Mouse (Mus musculus): Measurements from ENCODE around the gene Pcnx3. TPM values are rescaled to one million over a fixed set of nuclear protein-coding genes. Genes with fewer than 3 reads are reported as not detected.

Gene Pcnx3
- 10.6 and 13.9 TPM in 2 replicates for polyA plus RNA-seq (2015; fragmentation: Nextera tagmentation; extraction: Ambion mirVana)

DNA sequence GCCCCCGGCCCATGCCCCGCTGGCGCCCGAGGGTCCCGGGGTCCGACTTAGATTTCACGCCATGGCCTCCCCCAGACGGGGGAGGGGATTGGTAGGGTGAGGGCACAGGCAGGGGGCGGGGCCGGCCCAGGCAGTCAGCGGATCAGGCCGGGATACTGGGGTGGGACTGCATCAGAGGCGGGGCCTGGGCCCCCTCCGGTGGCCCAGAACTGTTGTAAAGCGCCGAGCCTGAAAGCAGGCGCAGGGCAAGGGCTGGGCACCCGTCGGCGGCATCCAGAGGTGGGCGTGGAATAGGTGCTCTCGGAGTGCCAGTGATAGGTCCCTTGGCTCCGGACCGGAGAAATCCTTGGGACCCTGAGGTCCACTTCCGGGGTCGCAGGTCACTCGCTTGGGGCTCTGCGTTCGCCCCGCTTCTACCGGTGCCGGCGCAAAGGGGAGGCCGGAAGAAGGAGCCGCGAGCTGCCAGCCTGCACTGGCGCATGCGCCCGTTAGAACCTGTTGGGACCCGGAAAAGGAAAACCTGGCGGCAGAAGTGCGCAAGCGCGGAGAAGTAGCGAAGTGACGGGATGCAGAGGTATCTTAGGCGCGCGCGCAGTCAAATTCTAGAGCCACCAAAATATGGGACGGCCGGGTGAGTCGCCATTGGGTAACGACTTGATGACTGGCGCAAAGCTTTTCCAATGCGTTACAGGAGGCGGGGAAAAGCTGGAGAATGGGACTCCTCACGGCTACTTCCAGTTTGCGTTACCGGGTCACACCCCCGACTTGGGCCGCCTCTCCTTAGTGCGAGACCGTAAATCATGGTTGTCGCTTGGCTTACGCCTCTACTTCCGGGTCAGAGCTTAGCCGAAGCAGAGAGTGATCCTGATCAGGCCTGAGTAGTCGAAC is at the start of gene Pcnx3, which contains the start of gene Map3k11:
TSS of gene Pcnx3 (minus strand) at position 709 of the 888 bp plus-strand sequence.
TSS of gene Map3k11 (plus strand) at position 543 of the 888 bp plus-strand sequence.

DNA sequence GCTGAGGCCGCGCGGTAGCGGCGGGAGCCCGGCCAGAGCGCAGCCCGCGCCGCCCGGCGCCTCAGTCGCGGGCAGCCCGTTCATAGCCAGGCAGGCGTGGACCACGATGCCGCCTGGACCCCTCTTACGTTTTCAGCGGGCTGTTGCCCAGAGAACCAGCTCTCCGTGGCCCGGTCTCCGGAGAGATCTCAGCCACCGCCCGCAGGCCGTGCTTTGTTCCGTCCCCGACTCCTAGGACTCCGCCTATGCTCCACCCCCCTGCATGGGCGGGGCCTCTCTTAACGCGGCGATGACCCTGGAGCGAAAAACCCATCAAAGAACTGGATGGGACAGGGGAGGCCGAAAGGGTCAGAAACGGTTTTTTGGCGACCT is 40.7 kb upstream of the Pcnx3 start, which contains the start of gene Fam89b:
TSS of gene Fam89b (minus strand) at position 210 of the 372 bp plus-strand sequence.

DNA sequence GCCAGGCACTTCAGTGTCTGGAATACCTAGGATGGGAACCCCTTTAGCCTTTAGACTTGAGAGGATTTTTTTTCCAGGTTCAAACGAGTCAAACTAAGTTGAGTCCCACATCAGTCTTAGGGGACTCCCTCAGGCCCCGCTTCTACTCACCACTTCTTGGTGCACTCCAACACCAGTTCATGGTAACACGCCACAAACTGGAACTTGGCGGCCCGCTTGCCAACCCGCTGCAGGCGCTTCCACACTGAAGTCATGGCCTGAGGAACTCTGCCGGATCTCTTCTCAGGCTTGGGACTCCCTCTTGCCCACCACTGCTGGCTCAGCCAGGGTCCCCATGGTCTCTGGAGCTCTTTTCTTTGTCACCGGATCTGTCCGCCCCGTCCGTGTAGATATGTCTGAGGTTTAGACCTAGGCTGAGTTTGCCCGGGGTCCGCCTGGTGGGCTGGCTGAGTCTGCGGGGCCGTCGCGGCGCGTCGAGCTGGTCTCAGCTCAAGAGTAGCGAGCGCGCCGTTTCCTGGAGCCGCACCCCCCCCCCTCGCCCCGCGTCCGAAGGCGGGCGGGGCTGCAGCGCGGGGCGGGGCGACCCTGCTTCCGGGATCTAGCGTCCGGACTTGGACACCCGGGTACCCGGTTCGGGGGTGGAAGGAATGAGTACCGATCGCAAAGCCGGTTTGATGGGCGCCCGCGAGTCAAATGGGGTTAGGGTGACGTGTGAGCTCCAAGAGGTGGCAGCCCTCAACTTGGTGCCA is 37.2 kb upstream of the Pcnx3 start, which contains the start of gene Ehbp1l1:
TSS of gene Ehbp1l1 (minus strand) at position 551 of the 749 bp plus-strand sequence.

DNA sequence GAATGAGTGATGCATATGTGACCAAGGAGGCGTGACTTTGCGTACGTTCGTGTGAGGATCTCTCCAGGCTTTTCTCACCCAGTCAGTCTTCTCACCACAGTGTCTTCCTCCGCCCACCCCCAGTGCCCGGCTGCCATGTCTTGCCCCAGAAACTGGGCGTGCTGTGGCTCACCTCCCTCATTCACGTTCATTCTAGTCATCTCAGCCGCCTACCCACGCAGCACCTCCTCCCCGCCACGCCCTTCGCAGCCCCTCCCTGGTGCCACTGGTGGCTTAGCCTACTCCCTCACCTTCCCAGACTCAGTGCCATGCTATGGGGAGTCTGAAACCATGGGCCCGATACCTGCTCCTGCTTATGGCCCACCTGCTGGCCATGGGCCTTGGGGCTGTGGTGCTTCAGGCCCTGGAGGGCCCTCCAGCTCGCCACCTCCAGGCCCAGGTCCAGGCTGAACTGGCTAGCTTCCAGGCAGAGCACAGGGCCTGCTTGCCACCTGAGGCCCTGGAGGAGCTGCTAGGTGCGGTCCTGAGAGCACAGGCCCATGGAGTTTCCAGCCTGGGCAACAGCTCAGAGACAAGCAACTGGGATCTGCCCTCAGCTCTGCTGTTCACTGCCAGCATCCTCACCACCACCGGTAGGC is 15.6 kb upstream of the Pcnx3 start, which contains the start of gene Kcnk7:
TSS of gene Kcnk7 (plus strand) at position 205 of the 638 bp plus-strand sequence.

DNA sequence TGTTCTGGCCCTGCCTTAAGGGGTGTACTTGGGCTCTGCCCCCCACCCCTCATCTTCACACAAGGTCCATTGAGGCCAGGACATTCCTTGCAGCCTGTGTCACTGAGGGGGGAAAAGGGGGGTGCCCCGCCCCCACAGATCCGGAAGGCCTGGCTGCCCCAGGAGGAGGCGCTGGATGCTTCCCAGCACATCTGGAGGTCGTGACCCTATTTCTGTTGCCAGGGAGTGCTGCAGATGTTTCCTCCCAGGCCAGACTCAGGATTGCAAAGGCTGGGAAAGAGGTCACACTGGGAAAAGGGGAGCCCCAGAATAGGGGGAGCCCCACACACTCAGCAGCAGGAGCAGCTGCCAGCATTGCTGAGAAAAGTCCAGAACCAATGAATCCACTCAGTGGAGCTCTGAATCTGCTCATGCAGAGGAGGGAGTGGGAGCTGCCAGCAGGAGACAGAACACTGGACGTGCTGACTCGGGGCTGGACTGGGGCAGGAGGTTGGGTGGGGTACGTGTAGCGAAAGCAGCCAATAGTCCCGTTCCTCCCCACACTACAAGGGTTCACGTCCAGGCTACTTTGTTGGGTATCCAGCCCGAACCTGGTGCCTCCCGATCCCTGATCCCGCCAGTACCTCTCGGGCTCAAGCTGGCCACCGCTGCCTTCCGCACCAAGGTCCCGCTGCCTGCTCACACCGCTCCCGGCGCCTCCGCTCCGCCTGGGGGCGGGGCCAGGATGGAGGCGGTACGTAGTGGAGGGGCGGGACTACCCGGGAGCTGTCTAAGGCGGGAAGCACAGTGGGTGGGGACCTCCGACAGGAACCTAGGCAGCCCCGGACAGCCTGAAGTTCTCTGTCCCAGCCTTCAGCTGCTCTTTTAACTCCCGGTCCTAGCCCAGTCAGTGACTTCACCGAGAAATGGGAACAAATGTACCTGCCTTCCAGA is 25.5 kb downstream of the Pcnx3 start, which contains the start of gene Sipa1:
TSS of gene Sipa1 (minus strand) at position 727 of the 933 bp plus-strand sequence.

DNA sequence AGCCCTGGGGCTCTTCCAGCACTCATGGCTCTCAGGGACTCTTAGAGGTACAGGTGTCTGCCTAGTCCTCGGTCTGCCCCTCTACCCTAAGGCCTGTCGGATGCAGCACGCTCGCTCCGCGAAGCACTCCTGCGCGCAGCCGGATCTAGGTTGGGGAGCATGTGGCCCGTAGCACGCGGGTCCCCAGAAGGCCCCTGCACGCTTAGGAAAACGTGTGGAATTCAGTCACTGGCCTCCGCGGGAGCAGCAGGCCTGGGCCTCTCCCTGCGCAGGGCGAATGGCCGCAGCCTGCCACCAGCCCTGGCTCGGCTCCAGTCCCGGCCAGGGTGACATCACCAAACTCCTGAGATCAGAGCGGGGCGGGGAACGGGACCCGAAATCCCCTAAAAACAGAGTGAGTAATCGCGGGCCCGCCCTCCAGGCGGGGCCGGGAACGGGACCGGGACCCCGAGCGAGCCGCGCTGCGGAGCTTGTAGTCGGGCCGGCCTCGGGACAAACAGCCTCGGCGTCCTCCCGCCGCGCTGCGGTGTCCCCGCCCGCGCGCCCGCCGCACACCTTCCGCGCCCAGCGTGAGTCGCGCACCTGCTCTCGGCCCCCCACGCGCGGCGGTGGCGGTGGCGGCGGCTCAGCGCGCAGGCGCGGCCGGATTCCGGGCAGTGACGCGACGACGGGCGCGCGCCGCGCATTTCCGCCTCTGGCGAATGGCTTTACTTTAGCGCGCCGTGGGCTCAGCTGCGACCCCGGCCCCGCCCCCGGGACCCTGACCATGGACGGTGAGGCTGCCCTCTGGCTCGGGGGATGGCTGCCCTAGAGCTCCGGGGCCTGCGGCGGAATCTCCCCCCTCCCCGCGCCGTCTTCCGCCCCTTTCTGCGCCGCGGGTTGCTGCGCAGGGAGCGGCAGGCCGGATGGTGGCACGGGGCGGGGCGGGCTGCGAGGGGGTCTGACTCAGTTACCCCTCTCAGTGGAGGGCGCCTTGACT is 51.4 kb downstream of the Pcnx3 start, which contains the start of gene Rela:
TSS of gene Rela (plus strand) at position 415 of the 979 bp plus-strand sequence.

Other genes with a start within 250 kb of the Pcnx3 start
- gene Fosl1, start 241.4 kb downstream of the Pcnx3 start, polyA plus RNA-seq (2015; fragmentation: Nextera tagmentation; extraction: Ambion mirVana) = not detected in 2 replicates
- 5.3 and 6.5 TPM in 2 replicates for gene Ccdc85b, start 231.0 kb downstream of the Pcnx3 start, polyA plus RNA-seq (2015; fragmentation: Nextera tagmentation; extraction: Ambion mirVana)
- 55.0 and 60.8 TPM in 2 replicates for gene Fibp, start 228.3 kb downstream of the Pcnx3 start, polyA plus RNA-seq (2015; fragmentation: Nextera tagmentation; extraction: Ambion mirVana)
- 4.3 and 6.1 TPM in 2 replicates for gene Ctsw, start 220.4 kb downstream of the Pcnx3 start, polyA plus RNA-seq (2015; fragmentation: Nextera tagmentation; extraction: Ambion mirVana)
- 30.8 and 37.7 TPM in 2 replicates for gene Efemp2, start 215.0 kb downstream of the Pcnx3 start, polyA plus RNA-seq (2015; fragmentation: Nextera tagmentation; extraction: Ambion mirVana)
- 19.9 and 21.2 TPM in 2 replicates for gene Mus81, start 200.5 kb downstream of the Pcnx3 start, polyA plus RNA-seq (2015; fragmentation: Nextera tagmentation; extraction: Ambion mirVana)
- gene Cfl1, start 198.5 kb downstream of the Pcnx3 start, polyA plus RNA-seq (2015; fragmentation: Nextera tagmentation; extraction: Ambion mirVana) = 1,515 and 1,595 TPM in 2 replicates
- gene 1700020D05Rik, start 185.1 kb downstream of the Pcnx3 start, polyA plus RNA-seq (2015; fragmentation: Nextera tagmentation; extraction: Ambion mirVana) = 0.19 and 0.21 TPM in 2 replicates
- 7.8 and 7.9 TPM in 2 replicates for gene Snx32, start 178.4 kb downstream of the Pcnx3 start, polyA plus RNA-seq (2015; fragmentation: Nextera tagmentation; extraction: Ambion mirVana)
- gene Ovol1, start 128.3 kb downstream of the Pcnx3 start, polyA plus RNA-seq (2015; fragmentation: Nextera tagmentation; extraction: Ambion mirVana) = 0.07 TPM in 1 of 2 replicates, not detected in the other
- gene Ap5b1, start 120.9 kb downstream of the Pcnx3 start, polyA plus RNA-seq (2015; fragmentation: Nextera tagmentation; extraction: Ambion mirVana) = 4.7 and 5.9 TPM in 2 replicates
- 154 and 175 TPM in 2 replicates for gene Rnaseh2c, start 87.0 kb downstream of the Pcnx3 start, polyA plus RNA-seq (2015; fragmentation: Nextera tagmentation; extraction: Ambion mirVana)
- 33.2 and 34.5 TPM in 2 replicates for gene Kat5, start 78.7 kb downstream of the Pcnx3 start, polyA plus RNA-seq (2015; fragmentation: Nextera tagmentation; extraction: Ambion mirVana)
- gene Rela, start 51.4 kb downstream of the Pcnx3 start, polyA plus RNA-seq (2015; fragmentation: Nextera tagmentation; extraction: Ambion mirVana) = 30.7 and 35.6 TPM in 2 replicates
- 37.1 and 42.1 TPM in 2 replicates for gene Sipa1, start 25.2 kb downstream of the Pcnx3 start, polyA plus RNA-seq (2015; fragmentation: Nextera tagmentation; extraction: Ambion mirVana)
- 13.1 and 15.0 TPM in 2 replicates for gene Map3k11, start 166 bp downstream of the Pcnx3 start, polyA plus RNA-seq (2015; fragmentation: Nextera tagmentation; extraction: Ambion mirVana)
- 1.3 and 1.6 TPM in 2 replicates for gene Kcnk7, start 15.5 kb upstream of the Pcnx3 start, polyA plus RNA-seq (2015; fragmentation: Nextera tagmentation; extraction: Ambion mirVana)
- gene Ehbp1l1, start 37.4 kb upstream of the Pcnx3 start, polyA plus RNA-seq (2015; fragmentation: Nextera tagmentation; extraction: Ambion mirVana) = 101 and 113 TPM in 2 replicates
- 66.1 and 67.9 TPM in 2 replicates for gene Fam89b, start 40.7 kb upstream of the Pcnx3 start, polyA plus RNA-seq (2015; fragmentation: Nextera tagmentation; extraction: Ambion mirVana)
- gene Ltbp3, start 52.0 kb upstream of the Pcnx3 start, polyA plus RNA-seq (2015; fragmentation: Nextera tagmentation; extraction: Ambion mirVana) = 13.0 and 19.2 TPM in 2 replicates
- gene Scyl1, start 82.5 kb upstream of the Pcnx3 start, polyA plus RNA-seq (2015; fragmentation: Nextera tagmentation; extraction: Ambion mirVana) = 22.7 and 26.7 TPM in 2 replicates
- gene Frmd8, start 186.4 kb upstream of the Pcnx3 start, polyA plus RNA-seq (2015; fragmentation: Nextera tagmentation; extraction: Ambion mirVana) = 18.5 and 20.2 TPM in 2 replicates
- 8.4 and 14.3 TPM in 2 replicates for gene Slc25a45, start 188.9 kb upstream of the Pcnx3 start, polyA plus RNA-seq (2015; fragmentation: Nextera tagmentation; extraction: Ambion mirVana)
- gene Tigd3, start 205.2 kb upstream of the Pcnx3 start, polyA plus RNA-seq (2015; fragmentation: Nextera tagmentation; extraction: Ambion mirVana) = 4.8 and 5.1 TPM in 2 replicates
- gene Dpf2, start 224.1 kb upstream of the Pcnx3 start, polyA plus RNA-seq (2015; fragmentation: Nextera tagmentation; extraction: Ambion mirVana) = 55.3 and 62.4 TPM in 2 replicates
- gene Cdc42ep2, start 235.9 kb upstream of the Pcnx3 start, polyA plus RNA-seq (2015; fragmentation: Nextera tagmentation; extraction: Ambion mirVana) = 4.2 and 5.4 TPM in 2 replicates

All from spleen, postnatal 0 days (tissue).